Mouse (Mus musculus) limb, embryonic 15.5 days (tissue): ENCODE results near the gene Slc6a12. TPM values are rescaled to one million over a fixed set of nuclear protein-coding genes. Genes with fewer than 3 reads are reported as not detected.

ENCODE experiments used
- microRNA-seq: library from miRNA; unstranded; fragments of <30 nt; microRNA quantifications from one replicate; pipeline ENCODE4, GENCODE M21; 2016
- polyA plus RNA-seq: library from polyadenylated mRNA; unstranded; fragments of >200 nt; fragmentation: Nextera tagmentation; extraction: Ambion mirVana; gene quantifications from 2 replicates; pipeline ENCODE4 v1.2.1, GENCODE M21; 2015

Gene Slc6a12
- polyA plus RNA-seq, 1 experiment from 2014 or later = 0.28 TPM

Small RNA genes lying within 50 kb of the gene (microRNA-seq; reads per million reads assigned to microRNA genes)
- not detected for gene Gm24855

Other genes with a start within 250 kb of the Slc6a12 start
- 9.6 and 9.7 TPM in 2 replicates for gene Mical3, start 212.1 kb upstream of the Slc6a12 start, polyA plus RNA-seq
- 10.5 and 11.3 TPM in 2 replicates for gene Pex26, start 159.4 kb upstream of the Slc6a12 start, polyA plus RNA-seq
- 16.3 and 18.0 TPM in 2 replicates for gene Tuba8, start 132.4 kb upstream of the Slc6a12 start, polyA plus RNA-seq
- gene Usp18, start 97.2 kb upstream of the Slc6a12 start, polyA plus RNA-seq = 1.7 and 2.0 TPM in 2 replicates
- 2.3 and 4.6 TPM in 2 replicates for gene Slc6a13, start 42.8 kb upstream of the Slc6a12 start, polyA plus RNA-seq
- 0.22 and 0.58 TPM in 2 replicates for gene Iqsec3, start 130.6 kb downstream of the Slc6a12 start, polyA plus RNA-seq